Mouse (Mus musculus) embryonic facial prominence, embryonic 12.5 days (tissue): ENCODE data around the gene Il13. TPM values are rescaled to one million over a fixed set of nuclear protein-coding genes. Genes with fewer than 3 reads are reported as not detected.

Source experiments
- ATAC-seq: fragments of 200-750 bp; cut with Nextera tagmentation; 2 replicates; pipeline ENCODE4 v1.8.0; 2017; ENCODE audit not compliant: insufficient number of reproducible peaks, insufficient read depth, low FRiP score, low TSS enrichment
- H3K27ac ChIP-seq: fragments of 300-500 bp; sonication (generic); 2 replicates; pipeline ENCODE4 v1.5.1; 2016; ENCODE audit warnings: mild to moderate bottlenecking
- H3K27me3 ChIP-seq: fragments of 300-500 bp; sonication (generic); 2 replicates; pipeline ENCODE4 v1.6.1; 2016; ENCODE audit warnings: mild to moderate bottlenecking, moderate library complexity
- H3K36me3 ChIP-seq: fragments of 300-500 bp; sonication (generic); 2 replicates; pipeline ENCODE4 v1.6.1; 2016; ENCODE audit warnings: mild to moderate bottlenecking
- H3K4me1 ChIP-seq: fragments of 300-500 bp; sonication (generic); 2 replicates; pipeline ENCODE4 v1.6.1; 2016
- H3K4me2 ChIP-seq: fragments of 300-500 bp; sonication (generic); replicated peaks from 2 replicates; pipeline ENCODE4 v1.6.1; 2016; ENCODE audit warnings: mild to moderate bottlenecking, moderate library complexity
- H3K4me3 ChIP-seq: fragments of 300-500 bp; sonication (generic); 2 replicates; pipeline ENCODE4 v1.5.1; 2016; ENCODE audit warnings: mild to moderate bottlenecking
- H3K9ac ChIP-seq: fragments of 300-500 bp; sonication (generic); 2 replicates; pipeline ENCODE4 v1.6.1; 2016; ENCODE audit warnings: mild to moderate bottlenecking, moderate library complexity
- H3K9me3 ChIP-seq: fragments of 300-500 bp; sonication (generic); 2 replicates; pipeline ENCODE4 v1.6.1; 2016; ENCODE audit warnings: mild to moderate bottlenecking, moderate library complexity
- WGBS: fragments of 180-500 bp; shearing (Covaris S2); methylation state at CpG from one replicate; pipeline ENCODE4 v1.1.7; 2016; 5-methylcytosine and 5-hydroxymethylcytosine counted together
- polyA plus RNA-seq: library from polyadenylated mRNA; unstranded; fragments of >200 nt; fragmentation: Nextera tagmentation; extraction: Ambion mirVana; gene quantifications from 2 replicates; pipeline ENCODE4 v1.2.1, GENCODE M21; 2016

Il13 gene
- not detected in 2 replicates for polyA plus RNA-seq

GRCm38 (mm10) chr11:53634556-53634955, at the start of gene Il13:
Il13 (minus strand) TSS chr11:53634702.
- Histone ChIP-seq H3K4me3 (no peak within 1 kb of the TSS), H3K27me3 (0 out of 2 replicates have a peak, but pooled peaks cover 12% of the 10 kb centered on the region), H3K9ac (no peak within 1 kb of the TSS), H3K36me3 (no peaks in the 10 kb centered on the region), H3K9me3 (no peaks in the 10 kb centered on the region), H3K27ac (no peak within 1 kb of the TSS), H3K4me1 (peaks cover 16% of the 10 kb centered on the region), H3K4me2 (no peak within 1 kb of the TSS)
- no peak for ATAC-seq
- WGBS: 91% methylated on average over 8 of the region's 8 CpGs

- Histone ChIP-seq H3K9me3 (no peaks in the 10 kb centered on the region), H3K27ac (no peak overlapping the region), H3K4me2 (no peak overlapping the region), H3K27me3 (no peaks in the 10 kb centered on the region), H3K4me3 (no peak overlapping the region), H3K36me3 (peaks cover 32% of the 10 kb centered on the region), H3K4me1 (no peaks in the 10 kb centered on the region), H3K9ac (no peak overlapping the region)
- WGBS: 84% methylated on average over 9 of the region's 9 CpGs
- no peak for ATAC-seq
These were observed 48.6 kb upstream of the Il13 start for GRCm38 (mm10) chr11:53682994-53683530.

GRCm38 (mm10) chr11:53682170-53682569, 47.7 kb upstream of the Il13 start:
- Histone ChIP-seq H3K4me3 (no peak overlapping the region), H3K4me2 (no peak overlapping the region), H3K36me3 (peaks cover 35% of the 10 kb centered on the region), H3K4me1 (no peaks in the 10 kb centered on the region), H3K27me3 (no peaks in the 10 kb centered on the region), H3K9ac (no peak overlapping the region), H3K27ac (no peak overlapping the region), H3K9me3 (no peaks in the 10 kb centered on the region)
- 84% methylated on average over 2 of the region's 2 CpGs for WGBS
- no peak for ATAC-seq

- no peaks in the 10 kb centered on the region for H3K4me1 ChIP-seq
- WGBS: 88% methylated on average over 2 of the region's 2 CpGs
- H3K9me3 ChIP-seq: no peaks in the 10 kb centered on the region
- H3K4me2 ChIP-seq: no peak overlapping the region
- H3K36me3 ChIP-seq: peaks cover 38% of the 10 kb centered on the region
- no peak for ATAC-seq
- H3K4me3 ChIP-seq: no peak overlapping the region
- no peak overlapping the region for H3K9ac ChIP-seq
- no peaks in the 10 kb centered on the region for H3K27me3 ChIP-seq
- no peak overlapping the region for H3K27ac ChIP-seq
These were observed 47.2 kb upstream of the Il13 start for GRCm38 (mm10) chr11:53681686-53682085.

GRCm38 (mm10) chr11:53680141-53680540, 45.6 kb upstream of the Il13 start:
- WGBS: 86% methylated on average over 4 of the region's 4 CpGs

GRCm38 (mm10) chr11:53671414-53671813, 36.9 kb upstream of the Il13 start:
- Histone ChIP-seq H3K4me2 (no peak overlapping the region), H3K4me3 (no peak overlapping the region), H3K9ac (no peak overlapping the region), H3K9me3 (no peaks in the 10 kb centered on the region), H3K4me1 (no peaks in the 10 kb centered on the region), H3K36me3 (peaks cover 59% of the 10 kb centered on the region), H3K27ac (no peak overlapping the region), H3K27me3 (no peaks in the 10 kb centered on the region)
- 95% methylated on average over 4 of the region's 4 CpGs for WGBS
- ATAC-seq: no peak

More at GRCm38 (mm10) chr11:53680141-53680540, 45.6 kb upstream of the Il13 start:
- Histone ChIP-seq H3K9ac (no peak overlapping the region), H3K4me3 (no peak overlapping the region), H3K4me1 (no peaks in the 10 kb centered on the region), H3K4me2 (no peak overlapping the region), H3K27ac (no peak overlapping the region), H3K36me3 (peaks cover 46% of the 10 kb centered on the region), H3K27me3 (no peaks in the 10 kb centered on the region), H3K9me3 (no peaks in the 10 kb centered on the region)
- ATAC-seq: no peak

- no peak overlapping the region for H3K27ac ChIP-seq
- ATAC-seq: no peak
- peaks cover 30% of the 10 kb centered on the region for H3K36me3 ChIP-seq
- no peaks in the 10 kb centered on the region for H3K4me1 ChIP-seq
- H3K9ac ChIP-seq: no peak overlapping the region
- 83% methylated on average over 5 of the region's 5 CpGs for WGBS
- H3K27me3 ChIP-seq: no peaks in the 10 kb centered on the region
- no peak overlapping the region for H3K4me3 ChIP-seq
- H3K9me3 ChIP-seq: no peaks in the 10 kb centered on the region
- no peak overlapping the region for H3K4me2 ChIP-seq
These were observed 29.6 kb upstream of the Il13 start for GRCm38 (mm10) chr11:53664091-53664490.

GRCm38 (mm10) chr11:53662794-53663674, 28.5 kb upstream of the Il13 start:
- H3K27ac ChIP-seq: no peak overlapping the region
- no peak overlapping the region for H3K9ac ChIP-seq
- H3K9me3 ChIP-seq: no peaks in the 10 kb centered on the region
- ATAC-seq: no peak
- no peak overlapping the region for H3K4me3 ChIP-seq
- no peaks in the 10 kb centered on the region for H3K27me3 ChIP-seq
- no peaks in the 10 kb centered on the region for H3K4me1 ChIP-seq
- peaks cover 24% of the 10 kb centered on the region for H3K36me3 ChIP-seq
- H3K4me2 ChIP-seq: no peak overlapping the region
- WGBS: 64% methylated on average over 14 of the region's 14 CpGs

GRCm38 (mm10) chr11:53657828-53658227, 23.3 kb upstream of the Il13 start:
- ATAC-seq: no peak
- no peaks in the 10 kb centered on the region for H3K4me1 ChIP-seq
- peaks cover 18% of the 10 kb centered on the region for H3K36me3 ChIP-seq
- H3K4me3 ChIP-seq: no peak overlapping the region
- WGBS: 79% methylated on average over 6 of the region's 6 CpGs
- H3K27ac ChIP-seq: no peak overlapping the region
- no peaks in the 10 kb centered on the region for H3K9me3 ChIP-seq
- no peak overlapping the region for H3K4me2 ChIP-seq
- H3K27me3 ChIP-seq: no peaks in the 10 kb centered on the region
- no peak overlapping the region for H3K9ac ChIP-seq

GRCm38 (mm10) chr11:53657381-53657780, 22.9 kb upstream of the Il13 start:
- no peaks in the 10 kb centered on the region for H3K27me3 ChIP-seq
- WGBS: 85% methylated on average over 8 of the region's 8 CpGs
- H3K9ac ChIP-seq: no peak overlapping the region
- no peak overlapping the region for H3K27ac ChIP-seq
- no peak overlapping the region for H3K4me2 ChIP-seq
- H3K4me3 ChIP-seq: no peak overlapping the region
- no peaks in the 10 kb centered on the region for H3K9me3 ChIP-seq
- H3K4me1 ChIP-seq: no peaks in the 10 kb centered on the region
- no peak for ATAC-seq
- H3K36me3 ChIP-seq: peaks cover 22% of the 10 kb centered on the region

GRCm38 (mm10) chr11:53656558-53657202, 22.2 kb upstream of the Il13 start:
- H3K9ac ChIP-seq: no peak overlapping the region
- no peaks in the 10 kb centered on the region for H3K9me3 ChIP-seq
- H3K27ac ChIP-seq: no peak overlapping the region
- H3K27me3 ChIP-seq: no peaks in the 10 kb centered on the region
- WGBS: 89% methylated on average over 9 of the region's 9 CpGs
- peaks cover 29% of the 10 kb centered on the region for H3K36me3 ChIP-seq
- no peak overlapping the region for H3K4me3 ChIP-seq
- H3K4me1 ChIP-seq: no peaks in the 10 kb centered on the region
- ATAC-seq: no peak
- H3K4me2 ChIP-seq: no peak overlapping the region

GRCm38 (mm10) chr11:53655043-53655442, 20.5 kb upstream of the Il13 start:
- H3K36me3 ChIP-seq: peaks cover 44% of the 10 kb centered on the region
- no peak overlapping the region for H3K4me3 ChIP-seq
- no peak overlapping the region for H3K9ac ChIP-seq
- no peaks in the 10 kb centered on the region for H3K9me3 ChIP-seq
- no peak overlapping the region for H3K4me2 ChIP-seq
- no peaks in the 10 kb centered on the region for H3K27me3 ChIP-seq
- no peaks in the 10 kb centered on the region for H3K4me1 ChIP-seq
- no peak for ATAC-seq
- 87% methylated on average over 5 of the region's 5 CpGs for WGBS
- no peak overlapping the region for H3K27ac ChIP-seq
